Mouse (Mus musculus): ENCODE data around the gene Kdf1. TPM values are rescaled to one million over a fixed set of nuclear protein-coding genes. Genes with fewer than 3 reads are reported as not detected.

The Kdf1 gene
- not detected for polyA plus RNA-seq (2017; shearing (Covaris generic))

DNA sequence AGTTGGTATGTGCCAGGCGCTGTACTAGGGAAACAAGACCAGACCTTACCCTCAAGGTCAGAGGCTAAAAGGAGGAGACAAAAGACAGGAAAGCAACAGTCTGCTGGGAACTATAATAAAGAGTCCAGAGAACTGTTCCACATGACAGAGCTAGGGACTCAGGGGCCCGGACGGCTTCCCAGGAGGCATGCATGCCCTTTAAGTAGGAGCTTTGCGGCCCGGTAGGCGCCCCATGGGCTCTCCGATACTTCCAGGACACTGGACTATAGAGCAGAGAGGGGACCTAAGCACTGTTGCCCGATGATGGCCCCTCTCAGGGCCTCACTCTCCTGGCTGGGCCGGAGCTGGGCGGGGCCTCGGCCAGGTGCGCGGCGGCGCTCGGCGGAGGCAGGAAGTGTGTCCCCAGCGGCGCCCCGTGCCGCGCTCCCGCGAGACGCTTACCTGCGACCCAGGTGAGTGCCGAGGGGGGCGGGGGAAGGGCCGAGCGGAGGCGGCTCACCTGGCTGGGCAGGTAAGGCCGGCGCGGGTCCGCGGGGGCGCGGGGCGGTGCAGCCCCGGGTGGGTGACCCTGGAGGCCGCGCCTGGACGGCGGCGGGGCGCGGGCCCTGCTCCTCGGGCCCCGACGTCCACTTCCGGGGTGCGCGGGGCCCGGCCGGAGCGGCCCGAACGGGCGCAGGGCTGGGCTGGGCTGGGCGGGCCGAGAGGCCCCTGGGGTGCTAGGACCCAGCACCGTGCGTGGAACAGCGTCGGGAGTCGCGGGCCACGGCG, at the start of gene Kdf1:
Gene Kdf1 (plus strand): TSS at position 363 of the 768 bp plus-strand sequence.
- no peak for ATAC-seq

- ATAC-seq, result no peak
Observed at GRCm38 (mm10) chr4:133469122-133469521, 49.6 kb upstream of the Kdf1 start.

DNA sequence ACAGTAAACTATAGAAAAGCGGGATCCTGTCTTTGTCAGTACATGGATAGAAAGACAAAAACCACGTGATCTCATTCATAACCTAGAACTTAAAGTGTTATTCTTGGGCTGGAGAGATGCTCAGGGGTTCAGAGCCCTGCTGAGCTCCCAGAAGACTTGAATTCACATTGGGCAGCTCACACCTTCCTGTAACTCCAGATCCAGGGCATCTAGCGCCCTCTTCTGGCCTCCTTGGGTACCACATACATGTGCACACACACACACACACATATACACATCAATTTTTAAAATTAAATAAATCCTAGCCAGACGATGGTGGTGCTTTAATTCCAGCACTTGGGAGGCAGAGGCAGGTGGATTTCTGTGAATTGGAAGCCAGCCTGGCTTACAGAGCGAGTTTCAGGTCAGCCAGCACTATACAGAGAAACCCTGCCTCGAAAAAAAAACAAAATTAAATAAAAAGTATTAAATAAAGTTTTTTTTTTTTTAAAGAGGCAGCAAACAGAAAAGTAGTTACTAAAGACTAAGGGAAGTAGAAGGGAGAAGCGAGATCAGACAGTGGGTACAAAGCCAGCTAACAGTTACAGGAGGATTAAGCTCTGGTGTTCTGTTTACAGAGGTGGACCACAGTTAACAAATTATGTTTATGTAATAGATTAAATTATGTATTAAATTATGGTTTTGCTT, 47.5 kb upstream of the Kdf1 start:
- ATAC-seq, result no peak

DNA sequence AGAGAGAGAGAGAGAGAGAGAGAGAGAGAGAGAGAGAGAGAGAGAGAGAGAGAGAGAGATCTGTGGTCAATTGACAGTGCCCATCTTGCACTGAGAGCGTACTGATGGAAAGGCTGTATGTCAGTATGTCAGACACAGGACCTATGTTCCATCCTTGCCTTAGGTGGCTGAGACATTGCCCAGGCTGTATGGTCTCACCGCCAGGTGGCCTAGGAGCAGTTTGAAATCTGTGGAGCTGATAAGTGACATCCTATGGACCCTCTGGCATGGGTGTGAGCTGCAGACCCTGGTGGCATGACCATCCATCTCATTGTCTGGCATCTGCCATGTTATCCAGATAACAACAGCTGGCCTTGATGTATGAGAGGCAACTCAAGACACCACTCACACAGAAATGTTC, 44.9 kb upstream of the Kdf1 start:
- ATAC-seq, result no peak

DNA sequence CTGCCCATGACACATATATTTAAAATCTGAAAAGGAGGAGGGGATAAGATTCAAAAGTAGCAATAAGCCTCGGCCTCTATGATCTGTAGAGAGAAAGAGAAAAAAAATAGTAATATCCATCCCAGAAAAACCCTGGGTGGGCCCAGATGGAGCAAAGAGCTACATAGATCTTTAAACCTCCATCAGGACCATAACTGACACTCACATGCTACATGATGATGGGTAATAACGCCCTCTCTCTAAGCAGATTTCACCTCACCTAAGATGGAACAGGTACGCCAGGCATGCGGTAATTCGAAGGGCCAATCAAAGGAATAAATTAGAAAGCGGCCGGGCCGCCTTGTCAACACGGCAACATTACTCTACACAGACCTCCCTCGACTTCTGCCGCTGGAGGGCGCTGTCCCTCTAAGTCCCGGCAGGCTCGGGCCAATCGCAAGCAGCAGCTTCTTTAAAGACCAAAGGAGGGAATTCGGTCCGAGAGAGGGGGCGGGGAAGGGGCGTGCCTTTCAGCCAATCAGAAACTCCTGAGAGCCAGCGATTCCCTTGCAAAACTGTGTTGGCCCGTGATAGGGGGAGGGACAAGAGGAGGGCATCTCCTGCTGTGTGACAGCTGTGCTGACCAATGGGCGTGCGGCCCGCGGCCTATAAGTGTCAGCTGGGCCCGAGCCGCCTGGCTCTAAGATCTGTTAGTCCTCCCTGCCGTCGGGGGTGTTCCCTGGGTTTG, 39.1 kb upstream of the Kdf1 start, which contains the start of gene Tent5b:
Gene Tent5b (plus strand): TSS at position 675 of the 727 bp plus-strand sequence.
- peak; percentile 93 for ATAC-seq

DNA sequence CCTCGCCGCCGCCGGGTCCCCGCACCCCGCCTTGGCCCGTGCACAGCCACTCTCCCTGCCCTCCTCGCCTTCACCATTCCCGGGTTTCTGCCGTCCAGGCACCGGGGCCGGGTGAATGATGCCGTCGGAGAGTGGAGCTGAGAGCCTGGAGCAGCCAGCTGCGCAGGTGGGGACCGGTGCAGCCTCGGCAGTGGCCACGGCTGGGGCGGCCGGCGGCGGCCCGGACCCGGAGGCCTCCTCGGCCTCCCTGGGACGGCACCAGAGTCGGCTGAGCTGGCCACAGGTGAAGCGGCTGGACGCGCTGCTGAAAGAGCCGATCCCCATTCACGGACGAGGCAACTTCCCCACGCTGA, 38.6 kb upstream of the Kdf1 start:
- no peak for ATAC-seq

DNA sequence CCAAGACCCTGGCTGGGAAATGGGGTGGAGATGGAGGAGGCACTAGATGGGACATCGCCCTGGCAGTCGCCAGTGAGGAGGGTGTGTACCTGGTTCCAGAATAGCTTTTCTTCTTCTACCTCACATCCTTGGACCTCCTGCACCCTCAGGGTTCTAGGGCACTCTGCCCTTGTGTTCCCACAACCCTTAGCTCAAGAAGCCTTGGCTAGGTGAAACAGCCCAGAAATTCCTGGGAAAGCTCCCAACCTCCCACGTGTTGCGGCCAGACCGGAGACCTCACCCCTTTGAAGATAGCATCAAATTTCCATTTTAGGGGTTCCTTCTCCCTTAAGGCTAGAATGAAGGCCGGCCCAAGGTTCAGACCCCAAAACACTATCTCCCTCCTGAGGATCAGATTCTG, 38.0 kb upstream of the Kdf1 start:
- ATAC-seq, result no peak

GRCm38 (mm10) chr4:133481488-133481887, 37.3 kb upstream of the Kdf1 start:
- no peak for ATAC-seq

DNA sequence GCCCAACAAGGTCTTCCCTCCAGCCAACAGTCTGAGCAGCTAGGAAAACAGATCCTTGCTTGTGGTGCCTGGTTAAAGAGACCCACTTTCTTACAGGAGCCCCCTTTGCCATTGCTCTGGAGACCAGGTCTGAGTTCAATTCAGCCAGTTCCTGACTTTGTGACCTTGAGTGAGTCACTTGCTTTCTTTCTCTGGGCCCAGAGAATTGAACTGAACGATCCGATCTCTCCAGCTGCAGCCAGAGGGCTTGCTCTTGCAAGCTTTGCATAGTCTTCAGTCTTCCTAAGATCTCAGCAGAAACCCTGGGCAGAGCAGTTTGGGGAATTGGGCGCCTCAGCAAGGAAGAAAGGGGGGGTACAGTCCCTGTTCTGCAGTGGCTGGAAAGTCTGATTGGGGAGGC, 36.3 kb upstream of the Kdf1 start:
- no peak for ATAC-seq

DNA sequence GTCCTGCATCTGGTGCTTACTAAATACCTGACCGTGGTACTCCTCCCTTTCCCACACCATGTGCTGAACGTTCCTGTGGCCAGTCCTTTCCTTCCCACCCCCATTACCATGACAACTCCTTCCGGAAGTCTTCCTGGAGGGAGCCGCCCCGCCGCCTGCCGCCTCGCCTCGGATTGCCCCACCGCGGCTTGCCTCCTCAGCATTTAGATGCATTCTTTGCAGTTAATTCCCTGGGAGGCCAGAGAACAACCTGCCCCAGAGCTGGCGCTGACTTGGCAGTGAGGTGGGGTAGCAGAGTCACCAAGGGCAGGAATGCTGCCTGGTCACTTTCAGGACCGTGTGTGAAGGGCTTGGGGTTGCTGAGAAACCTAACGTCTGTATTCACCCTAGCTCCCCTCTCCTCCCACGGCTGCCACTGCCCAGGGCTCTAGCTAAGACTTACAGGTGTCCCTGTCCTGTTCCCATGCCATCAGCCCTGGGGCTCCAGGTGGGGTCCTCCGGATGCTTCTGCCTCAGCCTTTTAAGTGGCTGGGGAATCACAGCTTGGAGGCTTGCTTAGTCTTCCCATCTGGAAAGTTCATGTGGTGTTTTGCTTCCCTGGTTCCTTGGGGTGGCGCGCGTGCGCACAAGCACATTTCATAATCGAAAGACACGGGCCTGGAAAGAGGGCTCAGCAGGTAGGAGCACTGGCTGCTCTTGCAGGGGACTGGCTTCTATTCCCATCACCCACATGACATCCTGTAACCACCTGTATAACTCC, 34.3 kb upstream of the Kdf1 start:
- no peak for ATAC-seq

- no peak for ATAC-seq
Observed at GRCm38 (mm10) chr4:133485691-133486425, 32.9 kb upstream of the Kdf1 start.

- ATAC-seq, result no peak
Observed at GRCm38 (mm10) chr4:133486673-133487357, 31.9 kb upstream of the Kdf1 start.

DNA sequence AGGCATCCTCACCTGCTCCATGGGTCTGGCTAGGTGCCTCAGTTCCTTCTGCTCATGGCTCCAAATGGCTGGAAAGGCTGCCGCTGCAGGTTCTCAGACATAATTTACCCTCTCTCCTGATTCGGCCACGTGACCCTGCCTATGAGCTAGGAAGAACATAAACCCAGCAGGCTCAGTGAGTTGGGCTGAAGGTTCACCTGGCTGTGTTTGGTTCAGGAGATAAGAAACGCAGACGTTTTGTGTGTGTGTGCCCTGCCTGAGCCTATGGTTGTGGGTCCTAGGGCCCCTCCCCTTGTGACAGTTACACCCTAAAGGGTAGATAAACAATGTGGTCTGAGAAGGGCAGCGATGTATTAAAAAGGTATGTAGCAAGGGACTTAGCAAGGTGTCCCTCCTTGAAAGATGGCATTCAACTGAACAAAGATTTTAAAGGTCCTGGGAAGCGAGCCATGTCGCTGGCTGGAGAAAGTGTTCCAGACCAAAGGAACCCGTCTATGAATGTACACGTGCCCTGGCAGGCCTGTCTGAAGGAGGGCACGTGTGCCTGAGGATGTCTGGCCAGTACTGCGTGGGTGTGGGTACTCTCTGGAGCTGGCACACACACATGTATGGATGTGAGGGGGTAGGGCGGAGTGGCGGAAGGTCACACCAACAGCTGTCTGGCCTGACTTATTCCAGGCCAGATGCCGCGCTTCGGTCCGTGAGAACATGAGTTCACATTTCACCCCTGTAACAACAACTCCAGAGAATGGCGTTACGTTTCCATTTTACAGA, 30.0 kb upstream of the Kdf1 start:
- no peak for ATAC-seq

DNA sequence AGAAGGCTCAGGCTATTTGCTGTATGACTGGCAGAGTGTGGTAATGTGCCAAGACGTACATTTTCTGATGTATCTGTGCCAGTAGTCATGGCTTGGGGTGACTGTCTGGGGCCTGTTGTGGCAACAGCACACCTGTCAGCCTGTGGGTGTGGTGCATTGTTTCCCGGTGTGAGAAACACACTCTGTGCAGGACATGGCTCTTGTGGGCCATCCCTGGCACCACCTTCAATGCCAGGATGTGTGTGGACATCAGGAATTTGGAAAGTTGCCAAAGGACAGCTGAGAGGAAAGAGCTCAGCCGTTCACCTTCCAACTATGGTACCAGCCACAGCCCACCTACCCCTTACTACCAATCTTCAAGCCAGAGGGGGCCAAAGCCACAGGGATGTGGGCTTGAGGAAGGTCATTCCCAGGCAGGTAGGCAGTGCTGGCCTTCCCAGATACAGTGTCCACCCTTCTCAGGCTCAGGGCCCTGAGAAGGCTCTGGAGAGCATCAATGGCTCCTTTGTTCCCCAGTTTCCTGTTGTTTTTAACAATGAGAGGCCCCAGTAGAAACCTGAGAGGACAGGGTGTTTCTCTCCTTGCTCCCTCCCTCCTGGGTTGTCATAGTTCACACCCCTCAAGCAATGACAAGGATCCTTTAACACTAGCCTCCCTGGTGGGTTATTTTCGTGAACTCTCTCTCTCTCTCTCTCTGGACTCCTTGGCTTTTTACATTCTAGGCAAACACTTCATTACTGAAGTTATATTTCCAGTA, 29.1 kb upstream of the Kdf1 start:
- no peak for ATAC-seq

GRCm38 (mm10) chr4:133491800-133492199, 27.0 kb upstream of the Kdf1 start:
- no peak for ATAC-seq

- no peak for ATAC-seq
Observed at GRCm38 (mm10) chr4:133493895-133494294, 24.9 kb upstream of the Kdf1 start.

DNA sequence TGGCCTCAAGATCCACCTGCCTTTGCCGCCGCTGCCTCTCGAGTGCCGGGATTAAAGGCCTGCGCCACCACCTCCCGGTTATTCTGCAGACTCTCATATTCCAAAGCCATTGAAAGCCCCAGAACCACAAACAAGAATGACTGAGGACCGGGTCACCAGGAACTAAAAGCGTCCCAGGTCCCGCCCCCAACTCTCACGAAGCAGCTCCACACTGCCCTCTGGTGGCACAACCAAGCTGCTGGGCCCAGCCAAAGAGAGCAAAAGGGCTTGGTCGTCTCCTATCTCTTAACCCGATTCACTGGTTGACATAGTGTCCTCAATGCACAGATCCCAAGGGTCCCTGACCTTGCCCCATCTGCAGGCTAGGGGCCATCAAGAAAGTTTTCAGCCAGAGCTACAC, 24.3 kb upstream of the Kdf1 start:
- ATAC-seq, result peak; percentile 74

DNA sequence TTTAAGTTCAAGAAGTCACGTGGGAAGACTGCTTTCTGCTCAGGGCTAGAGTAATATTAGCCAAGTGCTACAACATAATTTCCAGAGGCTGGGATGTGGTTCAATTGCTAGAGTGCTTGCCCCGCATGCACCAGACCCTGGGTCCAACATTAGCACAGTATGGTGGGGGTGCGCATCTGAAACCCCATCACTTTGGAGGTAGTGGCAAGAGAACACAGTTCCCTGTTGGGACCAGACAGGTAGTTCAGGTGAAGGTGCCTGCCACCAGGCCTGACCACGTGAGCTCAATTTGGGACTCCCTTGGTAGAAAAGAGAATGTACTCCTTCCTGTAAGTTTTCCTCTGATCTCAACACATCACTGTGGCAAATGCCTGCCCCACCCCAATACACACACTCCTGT, 23.9 kb upstream of the Kdf1 start:
- ATAC-seq, result no peak

- no peak for ATAC-seq
Observed at GRCm38 (mm10) chr4:133495711-133496110, 23.1 kb upstream of the Kdf1 start.

Measured in activated CD4-positive, CD25-positive, alpha-beta regulatory T cell, adult 4 months (primary cell).